Mouse (Mus musculus): ENCODE results near the gene Mamdc2.

Mamdc2 gene

DNA sequence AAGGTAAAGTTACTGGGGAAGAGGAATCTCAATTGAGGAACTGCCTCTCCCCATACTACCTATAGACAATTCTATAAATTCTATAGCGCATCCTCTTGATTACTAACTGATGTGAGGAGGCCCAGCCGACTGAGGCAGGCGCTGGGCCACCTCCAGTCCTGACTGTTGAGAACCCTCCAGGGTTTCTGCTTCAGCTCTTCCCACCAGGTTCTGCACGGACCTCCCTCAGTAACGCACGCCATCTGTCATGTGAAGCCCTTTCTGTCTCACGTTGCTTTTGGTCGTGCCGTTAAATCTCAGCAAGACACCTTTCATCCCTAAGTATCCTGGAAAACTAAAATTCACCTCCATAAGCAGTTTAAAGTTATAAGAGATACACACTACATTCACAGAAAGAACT, 191.5 kb downstream of the Mamdc2 start:
- no peak for DNase-seq

Data from right cerebral cortex, postnatal 4 days (tissue).